Mouse (Mus musculus): ENCODE data around the gene Slc17a7.

DNA sequence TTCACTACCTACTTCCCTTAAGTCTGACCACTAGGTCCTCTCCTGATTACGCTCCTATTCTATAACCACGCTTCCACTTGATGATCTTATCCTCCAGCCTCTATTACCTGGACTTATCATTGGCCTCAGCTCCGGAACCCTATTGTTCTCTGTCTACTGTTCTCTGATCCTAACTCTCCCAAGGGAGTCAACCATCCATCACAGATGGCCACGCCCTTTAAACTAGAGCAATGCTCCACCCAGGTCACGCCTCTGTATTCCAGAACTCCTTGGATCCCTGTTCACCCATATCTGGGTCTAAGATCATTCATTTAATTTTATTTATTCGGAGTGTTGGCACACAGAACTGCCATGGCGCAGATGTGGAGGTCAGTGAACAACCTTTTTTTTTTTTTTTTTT, 48.6 kb downstream of the Slc17a7 start:
- TF ChIP-seq CTCF (IDR thresholded peaks at IDR 0.05; ENCODE audit: low read depth, low read length), result no peak
- no peak for TF ChIP-seq POLR2A (IDR thresholded peaks at IDR 0.05; ENCODE audit: borderline replicate concordance, low read depth, low read length)

Measured in bone marrow macrophage, adult 2 months (primary cell).